Mouse (Mus musculus) spleen, postnatal 4 days (tissue): ENCODE data around the gene Ifna6.
A peak's percentile ranks its signal among the peaks of the same experiment; 100 is the strongest.

Experiments
- DNase-seq, 2 experiments: peaks; one replicate each; pipeline ENCODE4 v3.0.0; 2022; ENCODE audit warnings: low spot score in 2 of 2

Ifna6 gene

GRCm38 (mm10) chr4:88845334-88845733 is 18.1 kb downstream of the Ifna6 start:
- no peak for DNase-seq

- DNase-seq = no peak
Measured at GRCm38 (mm10) chr4:88849698-88850097, 22.5 kb downstream of the Ifna6 start, which contains the start of gene Ifna1. TSS of gene Ifna1 (plus strand) at chr4:88850087.

GRCm38 (mm10) chr4:88851026-88851763 is 24.0 kb downstream of the Ifna6 start:
- DNase-seq = no peak

- DNase-seq = no peak
Measured at GRCm38 (mm10) chr4:88859214-88859613, 32.0 kb downstream of the Ifna6 start.

- DNase-seq = no peak
Measured at GRCm38 (mm10) chr4:88863309-88863708, 36.1 kb downstream of the Ifna6 start.

- peak in 1 of 2 experiments; percentile 24 for DNase-seq
Measured at GRCm38 (mm10) chr4:88864599-88864998, 37.4 kb downstream of the Ifna6 start.

GRCm38 (mm10) chr4:88865011-88865569 is 37.9 kb downstream of the Ifna6 start:
- no peak for DNase-seq

GRCm38 (mm10) chr4:88867366-88867925 is 40.2 kb downstream of the Ifna6 start:
- DNase-seq = peak; percentile 74 to 89

- DNase-seq = no peak
Measured at GRCm38 (mm10) chr4:88867926-88868911, 41.0 kb downstream of the Ifna6 start.

GRCm38 (mm10) chr4:88872691-88873090 is 45.5 kb downstream of the Ifna6 start:
- DNase-seq = no peak

- no peak for DNase-seq
Measured at GRCm38 (mm10) chr4:88875435-88876095, 48.3 kb downstream of the Ifna6 start.

GRCm38 (mm10) chr4:88876520-88876919 is 49.3 kb downstream of the Ifna6 start:
- no peak for DNase-seq
